Mouse (Mus musculus): ENCODE measurements around the gene R3hcc1l. TPM values are rescaled to one million over a fixed set of nuclear protein-coding genes. Genes with fewer than 3 reads are reported as not detected.

The R3hcc1l gene
- polyA plus RNA-seq, 1 experiment from 2014 or later: 36.9 TPM

DNA sequence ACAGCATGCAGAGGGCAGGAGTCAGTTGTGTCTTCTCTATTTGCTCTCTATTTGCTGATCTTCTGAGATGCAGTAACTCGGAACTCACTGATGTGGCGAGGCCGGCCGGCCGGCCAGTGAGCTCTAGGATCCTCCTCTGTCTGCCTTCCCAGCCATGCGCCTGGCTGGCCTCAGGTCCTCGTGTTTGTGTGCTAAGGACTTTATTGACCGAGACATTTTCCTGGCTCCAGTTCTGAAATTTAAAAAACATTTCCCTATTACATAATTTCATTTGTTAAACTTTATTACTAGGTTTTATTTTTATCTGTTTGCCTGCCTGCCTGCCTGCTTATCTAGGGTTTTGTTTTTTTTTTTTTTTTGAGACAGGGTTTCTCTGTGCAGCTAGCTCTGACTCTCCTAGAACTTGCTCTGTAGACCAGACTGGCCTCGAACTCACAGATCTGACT, 11.5 kb downstream of the R3hcc1l start:
- no peak for DNase-seq (ENCODE audit: low spot score)
- no peaks in the 10 kb centered on the region for H3K9me3 ChIP-seq (replicated peaks; ENCODE audit: control insufficient read depth, low read length)
- no peaks in the 10 kb centered on the region for H3K27me3 ChIP-seq (ENCODE audit: control insufficient read depth, insufficient read depth, low read length)
- H3K4me3 ChIP-seq (ENCODE audit: low read depth, low read length): no peak overlapping the region
- ATAC-seq (replicated peaks; ENCODE audit: insufficient number of reproducible peaks, low FRiP score, low TSS enrichment, low read depth): no peak
- H3K4me1 ChIP-seq (ENCODE audit: control insufficient read depth, insufficient read depth, low read length): no peaks in the 10 kb centered on the region
- H3K36me3 ChIP-seq (replicated peaks; ENCODE audit: control insufficient read depth, insufficient read depth, low read depth, low read length): no peaks in the 10 kb centered on the region
- no peak overlapping the region for H3K9ac ChIP-seq (replicated peaks; ENCODE audit: low read length)
- no peak overlapping the region for H3K27ac ChIP-seq (replicated peaks; ENCODE audit: low read depth, low read length)
- WGBS: 80% methylated on average over 9 of the region's 9 CpGs
- H3K4me2 ChIP-seq (ENCODE audit: low read depth, low read length): no peak overlapping the region

DNA sequence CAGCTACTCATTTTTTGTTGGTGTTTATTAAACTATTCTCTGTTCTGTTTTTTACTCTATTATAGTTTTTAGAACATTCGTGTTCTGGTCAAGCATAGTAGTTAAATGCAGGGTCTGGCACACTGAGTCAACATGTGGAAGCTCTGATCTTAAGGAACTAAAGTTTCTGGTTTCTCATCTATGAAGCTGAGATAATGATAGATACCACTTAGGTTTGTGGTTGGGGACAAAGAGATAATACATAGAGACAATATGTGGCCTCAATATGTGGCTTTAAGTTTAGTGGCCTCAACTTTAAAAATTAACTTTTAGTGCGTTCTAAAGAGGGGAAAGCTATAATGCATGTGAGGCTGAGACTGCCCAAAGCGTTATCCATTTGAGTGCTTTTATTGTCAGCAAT, 15.9 kb downstream of the R3hcc1l start:
- 91% methylated on average over 3 of the region's 3 CpGs for WGBS

DNA sequence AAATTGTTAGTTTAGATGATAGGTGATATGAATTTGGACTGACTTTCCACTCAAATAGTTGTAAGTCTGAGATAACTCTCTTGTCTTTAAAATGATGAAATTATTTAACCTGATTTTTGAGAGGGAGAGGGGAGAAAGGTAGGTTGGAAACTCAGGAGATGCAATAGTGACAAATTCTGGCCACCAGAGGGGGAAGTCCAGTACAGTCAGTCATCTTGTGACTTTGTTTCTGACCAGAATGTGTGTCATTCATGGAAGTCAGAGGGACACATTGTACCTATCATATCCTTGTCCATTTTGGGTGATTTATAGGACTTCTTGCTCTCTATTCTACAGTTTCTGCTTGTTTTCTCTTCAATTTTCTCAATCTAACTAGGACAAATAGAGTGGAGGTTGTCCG, 19.0 kb downstream of the R3hcc1l start:
- H3K36me3 ChIP-seq (replicated peaks; ENCODE audit: control insufficient read depth, insufficient read depth, low read depth, low read length): no peaks in the 10 kb centered on the region
- H3K4me3 ChIP-seq (ENCODE audit: low read depth, low read length): no peak overlapping the region
- WGBS: 95% methylated on average over 1 of the region's 1 CpGs
- DNase-seq (ENCODE audit: low spot score): no peak
- H3K27ac ChIP-seq (replicated peaks; ENCODE audit: low read depth, low read length): no peak overlapping the region
- no peaks in the 10 kb centered on the region for H3K4me1 ChIP-seq (ENCODE audit: control insufficient read depth, insufficient read depth, low read length)
- ATAC-seq (replicated peaks; ENCODE audit: insufficient number of reproducible peaks, low FRiP score, low TSS enrichment, low read depth): no peak
- H3K9ac ChIP-seq (replicated peaks; ENCODE audit: low read length): no peak overlapping the region
- no peak overlapping the region for H3K4me2 ChIP-seq (ENCODE audit: low read depth, low read length)
- H3K9me3 ChIP-seq (replicated peaks; ENCODE audit: control insufficient read depth, low read length): no peaks in the 10 kb centered on the region
- H3K27me3 ChIP-seq (ENCODE audit: control insufficient read depth, insufficient read depth, low read length): no peaks in the 10 kb centered on the region

More for the DNA sequence above, 15.9 kb downstream of the R3hcc1l start:
- Histone ChIP-seq H3K36me3 (replicated peaks; ENCODE audit: control insufficient read depth, insufficient read depth, low read depth, low read length) (no peaks in the 10 kb centered on the region), H3K9ac (replicated peaks; ENCODE audit: low read length) (no peak overlapping the region), H3K27me3 (ENCODE audit: control insufficient read depth, insufficient read depth, low read length) (no peaks in the 10 kb centered on the region), H3K4me1 (ENCODE audit: control insufficient read depth, insufficient read depth, low read length) (no peaks in the 10 kb centered on the region), H3K27ac (replicated peaks; ENCODE audit: low read depth, low read length) (no peak overlapping the region), H3K4me3 (ENCODE audit: low read depth, low read length) (no peak overlapping the region), H3K4me2 (ENCODE audit: low read depth, low read length) (no peak overlapping the region), H3K9me3 (replicated peaks; ENCODE audit: control insufficient read depth, low read length) (no peaks in the 10 kb centered on the region)
- DNase-seq (ENCODE audit: low spot score) (no peak), ATAC-seq (replicated peaks; ENCODE audit: insufficient number of reproducible peaks, low FRiP score, low TSS enrichment, low read depth) (no peak)

DNA sequence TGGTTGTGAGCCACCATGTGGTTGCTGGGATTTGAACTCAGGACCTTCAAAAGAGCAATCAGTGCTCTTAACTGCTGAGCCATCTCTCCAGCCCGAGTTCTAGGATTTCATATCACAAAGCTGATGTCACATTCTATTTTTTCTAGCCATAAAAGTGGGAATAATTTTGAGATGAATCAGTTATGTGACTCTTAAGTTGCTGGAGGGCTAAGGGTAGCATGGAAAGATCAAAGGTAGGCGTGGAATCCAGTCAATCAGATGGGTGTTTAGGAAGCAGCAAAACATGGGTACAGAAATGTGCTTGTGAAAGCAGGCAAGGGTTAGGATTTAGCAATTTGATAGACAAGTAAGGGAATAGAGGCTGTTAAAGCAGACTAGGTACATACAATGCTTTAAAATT, 20.4 kb downstream of the R3hcc1l start:
- Histone ChIP-seq H3K9ac (replicated peaks; ENCODE audit: low read length) (no peak overlapping the region), H3K9me3 (replicated peaks; ENCODE audit: control insufficient read depth, low read length) (no peaks in the 10 kb centered on the region), H3K4me3 (ENCODE audit: low read depth, low read length) (no peak overlapping the region), H3K4me1 (ENCODE audit: control insufficient read depth, insufficient read depth, low read length) (no peaks in the 10 kb centered on the region), H3K27ac (replicated peaks; ENCODE audit: low read depth, low read length) (no peak overlapping the region), H3K36me3 (replicated peaks; ENCODE audit: control insufficient read depth, insufficient read depth, low read depth, low read length) (no peaks in the 10 kb centered on the region), H3K27me3 (ENCODE audit: control insufficient read depth, insufficient read depth, low read length) (no peaks in the 10 kb centered on the region), H3K4me2 (ENCODE audit: low read depth, low read length) (no peak overlapping the region)
- WGBS: 80% methylated on average over 2 of the region's 2 CpGs
- DNase-seq (ENCODE audit: low spot score) (no peak), ATAC-seq (replicated peaks; ENCODE audit: insufficient number of reproducible peaks, low FRiP score, low TSS enrichment, low read depth) (no peak)

DNA sequence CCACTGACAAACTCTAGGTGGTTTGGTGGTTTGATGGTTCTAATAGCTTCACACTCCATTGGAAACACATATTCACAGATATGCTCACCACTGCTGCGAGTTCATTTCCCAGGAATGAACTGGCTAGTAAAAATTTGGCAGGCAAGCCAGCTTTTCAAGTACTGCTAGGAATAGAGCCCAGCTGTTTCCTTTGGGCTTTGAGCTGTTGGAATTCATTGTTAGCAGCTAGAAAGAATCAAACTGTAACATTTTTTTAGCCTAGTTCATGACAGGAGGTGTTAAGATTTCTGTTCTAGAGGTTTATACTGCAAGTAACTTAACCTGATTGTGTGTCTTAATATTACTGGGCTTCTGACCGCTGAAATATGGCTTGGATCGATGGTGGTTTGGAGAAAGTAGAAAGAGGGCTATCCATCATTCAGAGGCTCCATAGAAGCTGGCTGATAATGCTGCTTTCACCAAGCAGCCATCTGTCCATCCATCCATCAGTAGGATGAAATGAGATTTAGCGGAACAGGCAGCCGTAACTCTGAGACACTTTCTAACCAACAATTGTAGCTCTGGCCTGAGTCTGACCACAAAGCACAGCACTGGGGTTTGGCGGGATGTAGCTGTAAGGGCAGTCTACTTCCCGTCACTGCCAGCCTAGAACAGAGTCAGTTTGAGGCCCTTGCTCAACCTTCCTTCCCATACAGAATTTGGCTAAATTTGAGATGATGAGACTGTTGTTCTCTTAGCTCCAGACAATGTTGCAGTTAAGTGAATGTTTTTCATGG, 21.0 kb downstream of the R3hcc1l start:
- Histone ChIP-seq H3K36me3 (replicated peaks; ENCODE audit: control insufficient read depth, insufficient read depth, low read depth, low read length) (no peaks in the 10 kb centered on the region), H3K4me1 (ENCODE audit: control insufficient read depth, insufficient read depth, low read length) (no peaks in the 10 kb centered on the region), H3K9ac (replicated peaks; ENCODE audit: low read length) (no peak overlapping the region), H3K4me3 (ENCODE audit: low read depth, low read length) (no peak overlapping the region), H3K27ac (replicated peaks; ENCODE audit: low read depth, low read length) (no peak overlapping the region), H3K27me3 (ENCODE audit: control insufficient read depth, insufficient read depth, low read length) (no peaks in the 10 kb centered on the region), H3K4me2 (ENCODE audit: low read depth, low read length) (no peak overlapping the region), H3K9me3 (replicated peaks; ENCODE audit: control insufficient read depth, low read length) (no peaks in the 10 kb centered on the region)
- WGBS: 80% methylated on average over 7 of the region's 7 CpGs
- ATAC-seq (replicated peaks; ENCODE audit: insufficient number of reproducible peaks, low FRiP score, low TSS enrichment, low read depth): no peak
- DNase-seq (ENCODE audit: low spot score): no peak

DNA sequence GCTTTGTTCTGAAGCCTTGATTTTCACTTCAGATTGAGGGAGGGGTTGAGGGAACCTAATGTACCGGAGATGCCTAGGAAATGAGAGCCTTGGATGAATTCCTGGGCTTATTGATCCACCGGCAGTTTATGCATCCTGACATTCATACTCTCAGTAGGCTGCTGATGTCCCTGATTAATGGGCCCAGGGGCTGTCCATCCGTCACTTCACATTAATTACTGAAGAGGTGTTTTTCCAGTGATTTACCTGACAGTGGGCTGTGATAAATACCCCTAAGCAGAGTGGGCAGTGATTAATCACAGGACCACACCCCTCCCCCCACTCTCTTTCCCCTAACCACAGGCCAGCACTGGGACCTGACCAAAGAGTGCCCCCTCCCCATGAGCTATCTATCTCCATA, 22.1 kb downstream of the R3hcc1l start:
- no peak overlapping the region for H3K9ac ChIP-seq (replicated peaks; ENCODE audit: low read length)
- 72% methylated on average over 3 of the region's 3 CpGs for WGBS
- DNase-seq (ENCODE audit: low spot score) (no peak), ATAC-seq (replicated peaks; ENCODE audit: insufficient number of reproducible peaks, low FRiP score, low TSS enrichment, low read depth) (no peak)
- no peaks in the 10 kb centered on the region for H3K36me3 ChIP-seq (replicated peaks; ENCODE audit: control insufficient read depth, insufficient read depth, low read depth, low read length)
- no peaks in the 10 kb centered on the region for H3K9me3 ChIP-seq (replicated peaks; ENCODE audit: control insufficient read depth, low read length)
- no peaks in the 10 kb centered on the region for H3K4me1 ChIP-seq (ENCODE audit: control insufficient read depth, insufficient read depth, low read length)
- H3K4me3 ChIP-seq (ENCODE audit: low read depth, low read length): no peak overlapping the region
- no peak overlapping the region for H3K27ac ChIP-seq (replicated peaks; ENCODE audit: low read depth, low read length)
- no peaks in the 10 kb centered on the region for H3K27me3 ChIP-seq (ENCODE audit: control insufficient read depth, insufficient read depth, low read length)
- no peak overlapping the region for H3K4me2 ChIP-seq (ENCODE audit: low read depth, low read length)

DNA sequence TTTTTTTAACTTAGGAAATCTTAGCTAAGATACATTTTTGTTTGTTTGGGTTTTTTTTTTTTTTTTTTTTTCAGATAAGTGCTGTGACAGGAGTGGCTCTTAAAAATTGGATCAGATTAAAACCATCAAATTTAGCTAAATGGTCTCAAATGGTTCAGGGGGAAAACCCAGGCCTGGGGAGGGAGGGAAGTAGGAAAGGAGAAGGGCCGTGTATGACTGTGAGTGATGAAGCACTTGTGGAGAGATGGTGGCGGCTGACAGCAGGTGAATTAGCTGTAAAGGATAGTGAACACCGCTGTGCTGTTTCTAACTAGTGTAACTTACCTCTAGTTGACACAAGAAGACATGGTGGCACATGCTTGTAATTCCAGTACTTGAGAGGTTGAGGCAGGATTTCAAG, 40.1 kb downstream of the R3hcc1l start:
- 82% methylated on average over 3 of the region's 3 CpGs for WGBS

DNA sequence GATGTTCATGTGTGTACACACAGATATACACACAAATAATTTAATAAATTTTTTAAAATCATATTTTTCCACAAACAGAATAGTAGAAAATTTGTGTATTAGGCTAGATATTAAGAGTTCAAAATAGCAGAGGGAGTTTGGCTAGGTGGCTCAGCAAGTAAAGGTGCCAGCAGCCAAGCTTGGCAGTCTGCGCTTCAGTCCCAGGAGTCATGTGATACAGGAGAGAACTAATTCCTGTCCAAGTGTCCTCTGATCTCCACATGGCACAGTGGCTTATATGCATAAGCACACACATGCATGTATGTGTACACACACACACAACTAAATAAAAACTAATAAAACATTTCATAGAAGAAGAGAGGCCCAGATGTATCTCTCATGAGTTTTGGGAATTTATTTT, 43.4 kb downstream of the R3hcc1l start:
- Histone ChIP-seq H3K27me3 (ENCODE audit: control insufficient read depth, insufficient read depth, low read length) (no peaks in the 10 kb centered on the region), H3K9me3 (replicated peaks; ENCODE audit: control insufficient read depth, low read length) (no peaks in the 10 kb centered on the region), H3K4me1 (ENCODE audit: control insufficient read depth, insufficient read depth, low read length) (no peaks in the 10 kb centered on the region), H3K9ac (replicated peaks; ENCODE audit: low read length) (no peak overlapping the region), H3K27ac (replicated peaks; ENCODE audit: low read depth, low read length) (no peak overlapping the region), H3K4me3 (ENCODE audit: low read depth, low read length) (no peak overlapping the region), H3K4me2 (ENCODE audit: low read depth, low read length) (no peak overlapping the region), H3K36me3 (replicated peaks; ENCODE audit: control insufficient read depth, insufficient read depth, low read depth, low read length) (no peaks in the 10 kb centered on the region)
- DNase-seq (ENCODE audit: low spot score) (no peak), ATAC-seq (replicated peaks; ENCODE audit: insufficient number of reproducible peaks, low FRiP score, low TSS enrichment, low read depth) (no peak)
- 94% methylated on average over 1 of the region's 1 CpGs for WGBS

More for the DNA sequence above, 40.1 kb downstream of the R3hcc1l start:
- no peaks in the 10 kb centered on the region for H3K27me3 ChIP-seq (ENCODE audit: control insufficient read depth, insufficient read depth, low read length)
- H3K4me2 ChIP-seq (ENCODE audit: low read depth, low read length): no peak overlapping the region
- H3K9ac ChIP-seq (replicated peaks; ENCODE audit: low read length): no peak overlapping the region
- H3K9me3 ChIP-seq (replicated peaks; ENCODE audit: control insufficient read depth, low read length): no peaks in the 10 kb centered on the region
- no peak overlapping the region for H3K27ac ChIP-seq (replicated peaks; ENCODE audit: low read depth, low read length)
- no peaks in the 10 kb centered on the region for H3K4me1 ChIP-seq (ENCODE audit: control insufficient read depth, insufficient read depth, low read length)
- no peak overlapping the region for H3K4me3 ChIP-seq (ENCODE audit: low read depth, low read length)
- DNase-seq (ENCODE audit: low spot score) (no peak), ATAC-seq (replicated peaks; ENCODE audit: insufficient number of reproducible peaks, low FRiP score, low TSS enrichment, low read depth) (no peak)
- no peaks in the 10 kb centered on the region for H3K36me3 ChIP-seq (replicated peaks; ENCODE audit: control insufficient read depth, insufficient read depth, low read depth, low read length)

All from embryonic facial prominence, embryonic 11.5 days (tissue).